Mouse (Mus musculus): ENCODE data around the gene Tmem215.

- TF ChIP-seq CTCF (IDR thresholded peaks at IDR 0.05; ENCODE audit: borderline replicate concordance, extremely low read depth, insufficient read depth, insufficient read length) (no peak), POLR2A (IDR thresholded peaks at IDR 0.05; ENCODE audit: borderline replicate concordance, extremely low read depth, insufficient read depth, insufficient read length, poor library complexity, severe bottlenecking) (no peak)
Observed at GRCm38 (mm10) chr4:40491731-40492130, 19.8 kb downstream of the Tmem215 start.
